In the genomic region with DNA sequence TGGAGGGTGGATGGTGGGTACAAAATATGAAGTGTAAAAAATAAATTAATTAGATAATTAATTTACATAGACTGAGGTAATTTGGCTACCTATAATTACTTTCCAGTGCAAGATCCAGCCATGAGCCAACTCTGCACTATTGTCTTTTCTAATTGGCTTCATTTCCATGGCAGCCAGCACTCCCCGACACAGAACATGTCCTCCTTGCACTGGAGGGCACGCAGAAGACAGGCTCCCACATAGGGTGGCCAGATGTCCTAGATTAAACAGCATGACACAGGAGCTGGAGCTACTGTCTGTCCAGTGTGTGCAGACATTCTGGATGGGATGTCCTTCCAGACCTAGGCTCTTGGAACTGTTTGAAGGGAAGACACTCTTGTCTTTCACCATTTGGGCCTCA, we compare ENCODE assay signal across 25 mouse cellular contexts.
A peak's percentile ranks its signal among the peaks of the same experiment; 100 is the strongest.
DNase-seq lines count a peak whose midpoint lies in the region; ATAC-seq and TF ChIP-seq lines count a peak whose summit lies in the region.
"Had no signal": no experiment of that assay in that cellular context is flagged by ENCODE, and none has a peak within 500 bp of the region (broad histone marks: within the 10 kb centered on the region; RNA-seq: fewer than 3 reads in every experiment).

No protein-coding gene starts in this region.

- H3K27ac ChIP-seq in forebrain, embryonic 13.5 days = no peak overlapping the region
- H3K27ac ChIP-seq in forebrain, postnatal 0 days (ENCODE audit: low read depth, low read length) = no peak overlapping the region
- H3K27ac ChIP-seq in layer of hippocampus, adult 2 months = peak overlapping the region; percentile 40; the same call in 1 of the 2 replicates
- H3K27ac ChIP-seq: heart, embryonic 10.5 days; heart, embryonic 13.5 days; hindbrain, embryonic 14.5 days; intestine, embryonic 15.5 days had no signal

- ATAC-seq in forebrain, embryonic 13.5 days = peak; percentile 51; the same call in 1 of the 2 replicates
- ATAC-seq in forebrain, postnatal 0 days = no peak
- ATAC-seq: intestine, embryonic 15.5 days; Patski had no signal

- H3K9me3 ChIP-seq in forebrain, embryonic 13.5 days (replicated peaks) = no peaks in the 10 kb centered on the region
- no peaks in the 10 kb centered on the region for H3K9me3 ChIP-seq in forebrain, postnatal 0 days (ENCODE audit: low read length)
- H3K9me3 ChIP-seq: G1E; heart, embryonic 10.5 days; heart, embryonic 13.5 days; intestine, embryonic 15.5 days had no signal

- H3K4me1 ChIP-seq in forebrain, embryonic 13.5 days = no peaks in the 10 kb centered on the region
- no peaks in the 10 kb centered on the region for H3K4me1 ChIP-seq in forebrain, postnatal 0 days (ENCODE audit: insufficient read depth)
- H3K4me1 ChIP-seq: heart, embryonic 10.5 days; intestine, embryonic 15.5 days had no signal

- no peak overlapping the region for H3K9ac ChIP-seq in forebrain, embryonic 13.5 days
- no peak overlapping the region for H3K9ac ChIP-seq in forebrain, postnatal 0 days
- H3K9ac ChIP-seq: heart, embryonic 13.5 days; hindbrain, embryonic 14.5 days; intestine, embryonic 15.5 days had no signal

- WGBS in forebrain, embryonic 13.5 days = 51% methylated on average over 2 of the region's 2 CpGs
- 27% methylated on average over 2 of the region's 2 CpGs for WGBS in forebrain, postnatal 0 days

- no peak for TF ChIP-seq CTCF in forebrain, postnatal 0 days (IDR thresholded peaks at IDR 0.05; ENCODE audit: low read depth)
- no peak for TF ChIP-seq CTCF in layer of hippocampus, adult 2 months (conservative IDR thresholded peaks at IDR 0.05)

- H3K27me3 ChIP-seq in forebrain, embryonic 13.5 days = no peaks in the 10 kb centered on the region
- no peaks in the 10 kb centered on the region for H3K27me3 ChIP-seq in forebrain, postnatal 0 days (ENCODE audit: insufficient read depth, low read length)
- H3K27me3 ChIP-seq: CH12.LX; heart, embryonic 13.5 days; intestine, embryonic 15.5 days; Patski had no signal

- no peak overlapping the region for H3K4me2 ChIP-seq in forebrain, embryonic 13.5 days
- no peak overlapping the region for H3K4me2 ChIP-seq in forebrain, postnatal 0 days (ENCODE audit: low read depth)
- H3K4me2 ChIP-seq: heart, embryonic 13.5 days; hindbrain, embryonic 14.5 days; intestine, embryonic 15.5 days had no signal

- H3K4me3 ChIP-seq in forebrain, embryonic 13.5 days = no peak overlapping the region
- no peak overlapping the region for H3K4me3 ChIP-seq in forebrain, postnatal 0 days (ENCODE audit: low read depth, low read length)
- H3K4me3 ChIP-seq in layer of hippocampus, adult 2 months = no peak overlapping the region
- H3K4me3 ChIP-seq: heart, embryonic 10.5 days; heart, embryonic 13.5 days; intestine, embryonic 15.5 days had no signal

- H3K36me3 ChIP-seq in forebrain, embryonic 13.5 days (ENCODE audit: poor library complexity, severe bottlenecking) = no peaks in the 10 kb centered on the region
- H3K36me3 ChIP-seq in forebrain, postnatal 0 days (ENCODE audit: insufficient read depth) = no peaks in the 10 kb centered on the region
- H3K36me3 ChIP-seq: G1E; heart, embryonic 10.5 days; heart, embryonic 13.5 days; intestine, embryonic 15.5 days had no signal

- no peak for DNase-seq in forebrain, postnatal 0 days
- DNase-seq in layer of hippocampus, adult 2 months (ENCODE audit: low spot score in 2 of 2) = no peak
- DNase-seq in layer of hippocampus, postnatal 36 days = no peak
- DNase-seq in testis, postnatal 14 days (ENCODE audit: low spot score) = peak; percentile 6
- no peak for DNase-seq in testis, postnatal 10 days (ENCODE audit: low spot score)
- DNase-seq in adrenal gland, postnatal 25 days = no peak
- DNase-seq: adrenal gland, postnatal 10 days; B cell, adult 2 months; cerebellum, adult 11-12 months; cerebellum, adult 8-10 months; cerebellum, postnatal 10 days; cerebellum, postnatal 36 days; gastrocnemius, postnatal 25 days; heart, adult 18-20 months; heart, postnatal 14 days; heart, postnatal 4 days; kidney, adult 11 months had no signal
